Mouse (Mus musculus): Measurements from ENCODE around the gene 5031439G07Rik. TPM values are rescaled to one million over a fixed set of nuclear protein-coding genes. Genes with fewer than 3 reads are reported as not detected.
"Not testable (repeated sequence)": the region's sequence is repeated elsewhere in the genome, so short reads cannot be mapped to it uniquely, and the experiment has no call there.

5031439G07Rik gene
- total and polyA plus RNA-seq, 3 experiments = 19.6 to 61.0 TPM; not detected in 1

GRCm38 (mm10) chr15:85031866-85032265 is 43.5 kb upstream of the 5031439G07Rik start:
- H3K4me1 ChIP-seq (ENCODE audit: control insufficient read depth in 1 of 2, insufficient read depth in 2 of 2, low read length in 2 of 2) = peaks cover 0 to 8% of the 10 kb centered on the region in 2 experiments; a peak in 2 of 4 replicates
- no peak overlapping the region for H3K9ac ChIP-seq (ENCODE audit: control insufficient read depth, low read depth, low read length, poor library complexity, severe bottlenecking)
- DNase-seq (ENCODE audit: low read depth, low spot score) = no peak
- no peaks in the 10 kb centered on the region for H3K9me3 ChIP-seq (replicated peaks; ENCODE audit: insufficient read depth, low read length)
- H3K4me3 ChIP-seq (ENCODE audit: control insufficient read depth in 1 of 2, insufficient read depth in 1 of 2, low read depth in 2 of 2, low read length in 2 of 2) = no peak overlapping the region
- H3K79me2 ChIP-seq (ENCODE audit: control insufficient read depth, insufficient read depth, low read length, poor library complexity) = no peaks in the 10 kb centered on the region
- no peak overlapping the region for H3K27ac ChIP-seq (ENCODE audit: control insufficient read depth, low read depth, low read length)
- no peaks in the 10 kb centered on the region for H3K27me3 ChIP-seq (ENCODE audit: control insufficient read depth in 1 of 2, insufficient read depth in 2 of 2, low read length in 2 of 2)
- TF ChIP-seq POLR2AphosphoS5 (IDR thresholded peaks at IDR 0.05; ENCODE audit: borderline replicate concordance, low read depth, low read length) (no peak), UBTF (IDR thresholded peaks at IDR 0.05; ENCODE audit: borderline replicate concordance, insufficient read depth, low read depth, low read length) (no peak), POLR2AphosphoS2 (IDR thresholded peaks at IDR 0.05; ENCODE audit: low read length) (no peak), GATA1 (IDR thresholded peaks at IDR 0.05; ENCODE audit: low read depth, low read length) (no peak), ZC3H11A (IDR thresholded peaks at IDR 0.05; ENCODE audit: low read depth, low read length) (no peak), MYC (IDR thresholded peaks at IDR 0.05; ENCODE audit: low read depth, low read length) (no peak), MEF2A (IDR thresholded peaks at IDR 0.05; ENCODE audit: extremely low read depth, insufficient replicate concordance, low read depth, low read length, poor library complexity, severe bottlenecking) (no peak), ZMIZ1 (IDR thresholded peaks at IDR 0.05; ENCODE audit: low read depth, low read length) (no peak), RCOR1 (IDR thresholded peaks at IDR 0.05; ENCODE audit: low read depth, low read length) (no peak), MAX (IDR thresholded peaks at IDR 0.05; ENCODE audit: low read length) (no peak), SMC3 (IDR thresholded peaks at IDR 0.05; ENCODE audit: low read depth, low read length) (no peak), ETS1 (IDR thresholded peaks at IDR 0.05; ENCODE audit: low read depth, low read length) (no peak), HCFC1 (IDR thresholded peaks at IDR 0.05; ENCODE audit: low read depth, low read length) (no peak), SIN3A (IDR thresholded peaks at IDR 0.05; ENCODE audit: low read length) (no peak), ELF1 (IDR thresholded peaks at IDR 0.05; ENCODE audit: low read depth, low read length) (no peak), NELFE (IDR thresholded peaks at IDR 0.05; ENCODE audit: low read depth, low read length) (no peak), MAZ (IDR thresholded peaks at IDR 0.05; ENCODE audit: low read depth, low read length) (no peak), EP300 (IDR thresholded peaks at IDR 0.05; ENCODE audit: low read depth in 1 of 2, low read length in 2 of 2) (no peak), BHLHE40 (IDR thresholded peaks at IDR 0.05; ENCODE audit: borderline replicate concordance, low read depth, low read length) (no peak)
- peaks cover 0 to 6% of the 10 kb centered on the region in 2 experiments; a peak in 1 of 4 replicates for H3K36me3 ChIP-seq (ENCODE audit: control insufficient read depth in 1 of 2, insufficient read depth in 2 of 2, low read length in 2 of 2)

DNA sequence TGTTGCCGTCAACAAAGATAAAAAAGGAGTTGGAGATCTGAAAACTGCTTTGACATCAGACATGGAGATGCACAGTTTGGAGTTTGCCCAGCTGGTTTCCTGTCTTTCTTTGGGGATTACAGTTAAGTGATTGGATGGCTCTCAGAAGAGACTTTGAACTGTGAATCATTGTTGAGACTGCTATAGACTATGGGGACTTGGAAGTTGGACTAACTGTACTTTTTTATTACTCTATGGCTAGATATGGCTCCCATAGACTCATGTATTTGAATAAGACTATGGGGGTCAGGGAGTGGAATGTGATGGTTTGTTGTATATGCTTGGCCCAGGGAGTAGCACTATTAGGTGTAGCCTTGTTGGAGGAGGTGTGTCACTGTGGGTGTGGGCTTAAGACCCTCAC is 42.3 kb upstream of the 5031439G07Rik start:
- DNase-seq (ENCODE audit: low read depth, low spot score); H3K36me3 ChIP-seq (ENCODE audit: control insufficient read depth in 1 of 2, insufficient read depth in 2 of 2, low read length in 2 of 2); H3K4me3 ChIP-seq (ENCODE audit: control insufficient read depth in 1 of 2, insufficient read depth in 1 of 2, low read depth in 2 of 2, low read length in 2 of 2); H3K4me1 ChIP-seq (ENCODE audit: control insufficient read depth in 1 of 2, insufficient read depth in 2 of 2, low read length in 2 of 2); H3K27ac ChIP-seq (ENCODE audit: control insufficient read depth, low read depth, low read length); H3K9ac ChIP-seq (ENCODE audit: control insufficient read depth, low read depth, low read length, poor library complexity, severe bottlenecking); H3K9me3 ChIP-seq (replicated peaks; ENCODE audit: insufficient read depth, low read length); H3K79me2 ChIP-seq (ENCODE audit: control insufficient read depth, insufficient read depth, low read length, poor library complexity); H3K27me3 ChIP-seq (ENCODE audit: control insufficient read depth in 1 of 2, insufficient read depth in 2 of 2, low read length in 2 of 2): not testable (repeated sequence)

- DNase-seq (ENCODE audit: low read depth, low spot score); H3K36me3 ChIP-seq (ENCODE audit: control insufficient read depth in 1 of 2, insufficient read depth in 2 of 2, low read length in 2 of 2); H3K79me2 ChIP-seq (ENCODE audit: control insufficient read depth, insufficient read depth, low read length, poor library complexity); H3K9me3 ChIP-seq (replicated peaks; ENCODE audit: insufficient read depth, low read length); H3K4me3 ChIP-seq (ENCODE audit: control insufficient read depth in 1 of 2, insufficient read depth in 1 of 2, low read depth in 2 of 2, low read length in 2 of 2); H3K27ac ChIP-seq (ENCODE audit: control insufficient read depth, low read depth, low read length); H3K27me3 ChIP-seq (ENCODE audit: control insufficient read depth in 1 of 2, insufficient read depth in 2 of 2, low read length in 2 of 2); H3K4me1 ChIP-seq (ENCODE audit: control insufficient read depth in 1 of 2, insufficient read depth in 2 of 2, low read length in 2 of 2); H3K9ac ChIP-seq (ENCODE audit: control insufficient read depth, low read depth, low read length, poor library complexity, severe bottlenecking): not testable (repeated sequence)
Observed at GRCm38 (mm10) chr15:85028648-85029047, 40.3 kb upstream of the 5031439G07Rik start, which contains the start of gene Fam118a. TSS of gene Fam118a (plus strand) at chr15:85028948.

Measured in MEL (cell line).